8 mouse cellular contexts compared by ENCODE assay signal in genomic region chr17:46651292-46651691, GRCm38 (mm10). TPM values are rescaled to one million over a fixed set of nuclear protein-coding genes. Genes with fewer than 3 reads are reported as not detected.
DNase-seq lines count a peak whose midpoint lies in the region; ATAC-seq and TF ChIP-seq lines count a peak whose summit lies in the region.

No protein-coding gene starts in this region.

- H3K27me3 ChIP-seq in cerebellum, adult 2 months (ENCODE audit: control insufficient read depth, insufficient read depth, low read length) = no peaks in the 10 kb centered on the region
- H3K27me3 ChIP-seq in testis, adult 2 months (ENCODE audit: control insufficient read depth, insufficient read depth, low read length) = no peaks in the 10 kb centered on the region
- H3K27me3 ChIP-seq in limb, embryonic 15.5 days = no peaks in the 10 kb centered on the region
- no peaks in the 10 kb centered on the region for H3K27me3 ChIP-seq in stomach, postnatal 0 days (ENCODE audit: control insufficient read depth, insufficient read depth, low read length)

- no peaks in the 10 kb centered on the region for H3K36me3 ChIP-seq in testis, adult 2 months (ENCODE audit: control insufficient read depth, insufficient read depth, low read length)
- peaks cover 50% of the 10 kb centered on the region for H3K36me3 ChIP-seq in limb, embryonic 15.5 days
- peaks cover 15% of the 10 kb centered on the region for H3K36me3 ChIP-seq in stomach, postnatal 0 days (ENCODE audit: control insufficient read depth, insufficient read depth, low read length)

- ATAC-seq in limb, embryonic 15.5 days (ENCODE audit: insufficient number of reproducible peaks, low FRiP score, low TSS enrichment, low read depth) = no peak
- ATAC-seq in stomach, postnatal 0 days (ENCODE audit: low FRiP score, low TSS enrichment) = no peak

- no peak for TF ChIP-seq POLR2A in cerebellum, adult 2 months (IDR thresholded peaks at IDR 0.05; ENCODE audit: borderline replicate concordance, insufficient read depth, low read length)
- TF ChIP-seq POLR2A in testis, adult 2 months (IDR thresholded peaks at IDR 0.05; ENCODE audit: control insufficient read depth, low read depth, low read length) = no peak

- no peak overlapping the region for H3K27ac ChIP-seq in cerebellum, adult 2 months (ENCODE audit: insufficient read depth, low read length)
- H3K27ac ChIP-seq in testis, adult 2 months (ENCODE audit: control insufficient read depth, insufficient read depth, low read depth, low read length) = no peak overlapping the region; the same call in 1 of the 2 replicates
- peak overlapping the region; percentile 98 for H3K27ac ChIP-seq in limb, embryonic 15.5 days
- peak overlapping the region; percentile 96 for H3K27ac ChIP-seq in stomach, postnatal 0 days (replicated peaks)

- no peak for TF ChIP-seq CTCF in cerebellum, adult 2 months (IDR thresholded peaks at IDR 0.05; ENCODE audit: borderline replicate concordance, insufficient read depth, low read depth, low read length)
- no peak for TF ChIP-seq CTCF in testis, adult 2 months (IDR thresholded peaks at IDR 0.05; ENCODE audit: control insufficient read depth, insufficient read depth, insufficient replicate concordance, low read depth, low read length)
- no peak for TF ChIP-seq CTCF in stomach, postnatal 0 days (IDR thresholded peaks at IDR 0.05; ENCODE audit: low read depth)

- peaks cover 13% of the 10 kb centered on the region for H3K4me1 ChIP-seq in cerebellum, adult 2 months (ENCODE audit: control insufficient read depth, insufficient read depth, low read length)
- H3K4me1 ChIP-seq in testis, adult 2 months (ENCODE audit: control insufficient read depth, insufficient read depth, low read length) = peaks cover 20% of the 10 kb centered on the region
- H3K4me1 ChIP-seq in limb, embryonic 15.5 days = peaks cover 55% of the 10 kb centered on the region
- peaks cover 3% of the 10 kb centered on the region for H3K4me1 ChIP-seq in stomach, postnatal 0 days (replicated peaks; ENCODE audit: control insufficient read depth, insufficient read depth)

- H3K9me3 ChIP-seq in limb, embryonic 15.5 days = no peaks in the 10 kb centered on the region
- no peaks in the 10 kb centered on the region for H3K9me3 ChIP-seq in stomach, postnatal 0 days (ENCODE audit: control insufficient read depth, low read length)

- WGBS in cerebellum, adult 2 months = 46% methylated on average over 17 of the region's 17 CpGs
- WGBS in limb, embryonic 15.5 days = 70% methylated on average over 17 of the region's 17 CpGs
- WGBS in stomach, postnatal 0 days = 63% methylated on average over 17 of the region's 17 CpGs

- H3K9ac ChIP-seq in limb, embryonic 15.5 days = peak overlapping the region; percentile 92
- peak overlapping the region; percentile 86 for H3K9ac ChIP-seq in stomach, postnatal 0 days (ENCODE audit: low read length)

- no peak for DNase-seq in cerebellum, adult 2 months
- no peak for DNase-seq in cerebellum, adult 9-11 months
- no peak for DNase-seq in testis, postnatal 14 days (ENCODE audit: low spot score)
- DNase-seq in stomach, postnatal 0 days (ENCODE audit: low spot score) = no peak
- no peak for DNase-seq in thymus, postnatal 0 days (ENCODE audit: low spot score)
- no peak for DNase-seq in thymus, postnatal 10 days (ENCODE audit: low spot score in 2 of 2)

- peak overlapping the region; percentile 54 for H3K4me3 ChIP-seq in cerebellum, adult 2 months (replicated peaks; ENCODE audit: insufficient read depth, low read depth, low read length)
- H3K4me3 ChIP-seq in testis, adult 2 months (ENCODE audit: control insufficient read depth, low read depth, low read length) = peak overlapping the region; percentile 82
- peak overlapping the region; percentile 75 for H3K4me3 ChIP-seq in limb, embryonic 15.5 days
- peak overlapping the region; percentile 75 for H3K4me3 ChIP-seq in stomach, postnatal 0 days (ENCODE audit: low read depth, low read length)

- TF ChIP-seq EP300 in stomach, postnatal 0 days (optimal IDR thresholded peaks at IDR 0.05) = no peak

- peak overlapping the region; percentile 58 for H3K4me2 ChIP-seq in limb, embryonic 15.5 days
- peak overlapping the region; percentile 85 for H3K4me2 ChIP-seq in stomach, postnatal 0 days (replicated peaks; ENCODE audit: low read depth)

RNA-seq across cellular contexts. Expression of gene Cul7, which starts 1.2 kb away (rescaled TPM):
- 43.3 and 44.5 TPM in 2 replicates for polyA plus RNA-seq in cerebellum, adult 2 months (2012; rRNA removed)
- 6.7 and 7.6 TPM in 2 replicates for polyA plus RNA-seq in testis, adult 2 months (2012; rRNA removed)
- 53.4 and 63.3 TPM in 2 replicates for polyA plus RNA-seq in limb, embryonic 15.5 days (2015; fragmentation: Nextera tagmentation; extraction: Ambion mirVana)
- polyA plus RNA-seq in stomach, postnatal 0 days (2015; fragmentation: Nextera tagmentation; extraction: Ambion mirVana) = 12.9 and 14.0 TPM in 2 replicates
- 14.0 and 16.0 TPM in 2 replicates for polyA plus RNA-seq in thymus, postnatal 0 days (2015; fragmentation: Nextera tagmentation; extraction: Ambion mirVana)

RNA-seq across cellular contexts. Expression of gene Mrpl2, which starts 5.3 kb away (rescaled TPM):
- 67.5 and 68.2 TPM in 2 replicates for polyA plus RNA-seq in cerebellum, adult 2 months (2012; rRNA removed)
- 25.5 and 33.7 TPM in 2 replicates for polyA plus RNA-seq in testis, adult 2 months (2012; rRNA removed)
- 88.4 and 91.3 TPM in 2 replicates for polyA plus RNA-seq in limb, embryonic 15.5 days (2015; fragmentation: Nextera tagmentation; extraction: Ambion mirVana)
- polyA plus RNA-seq in stomach, postnatal 0 days (2015; fragmentation: Nextera tagmentation; extraction: Ambion mirVana) = 96.4 and 98.8 TPM in 2 replicates
- 110 and 113 TPM in 2 replicates for polyA plus RNA-seq in thymus, postnatal 0 days (2015; fragmentation: Nextera tagmentation; extraction: Ambion mirVana)

RNA-seq across cellular contexts. Expression of gene Klc4, which starts 5.5 kb away (rescaled TPM):
- 28.1 and 29.8 TPM in 2 replicates for polyA plus RNA-seq in cerebellum, adult 2 months (2012; rRNA removed)
- polyA plus RNA-seq in testis, adult 2 months (2012; rRNA removed) = 20.7 and 22.7 TPM in 2 replicates
- 20.5 and 22.3 TPM in 2 replicates for polyA plus RNA-seq in limb, embryonic 15.5 days (2015; fragmentation: Nextera tagmentation; extraction: Ambion mirVana)
- 34.5 and 34.8 TPM in 2 replicates for polyA plus RNA-seq in stomach, postnatal 0 days (2015; fragmentation: Nextera tagmentation; extraction: Ambion mirVana)
- polyA plus RNA-seq in thymus, postnatal 0 days (2015; fragmentation: Nextera tagmentation; extraction: Ambion mirVana) = 17.7 and 18.4 TPM in 2 replicates

RNA-seq across cellular contexts. Expression of gene Ptk7, which starts 22.0 kb away (rescaled TPM):
- polyA plus RNA-seq in cerebellum, adult 2 months (2012; rRNA removed) = 5.5 and 5.9 TPM in 2 replicates
- 3.1 and 3.2 TPM in 2 replicates for polyA plus RNA-seq in testis, adult 2 months (2012; rRNA removed)
- polyA plus RNA-seq in limb, embryonic 15.5 days (2015; fragmentation: Nextera tagmentation; extraction: Ambion mirVana) = 122 and 123 TPM in 2 replicates
- 29.4 and 32.1 TPM in 2 replicates for polyA plus RNA-seq in stomach, postnatal 0 days (2015; fragmentation: Nextera tagmentation; extraction: Ambion mirVana)
- 24.7 and 25.1 TPM in 2 replicates for polyA plus RNA-seq in thymus, postnatal 0 days (2015; fragmentation: Nextera tagmentation; extraction: Ambion mirVana)

RNA-seq across cellular contexts. Expression of gene Rrp36, which starts 22.9 kb away (rescaled TPM):
- polyA plus RNA-seq in cerebellum, adult 2 months (2012; rRNA removed) = 32.3 and 33.0 TPM in 2 replicates
- polyA plus RNA-seq in testis, adult 2 months (2012; rRNA removed) = 11.2 and 12.5 TPM in 2 replicates
- 64.6 and 66.9 TPM in 2 replicates for polyA plus RNA-seq in limb, embryonic 15.5 days (2015; fragmentation: Nextera tagmentation; extraction: Ambion mirVana)
- 37.2 and 38.1 TPM in 2 replicates for polyA plus RNA-seq in stomach, postnatal 0 days (2015; fragmentation: Nextera tagmentation; extraction: Ambion mirVana)
- polyA plus RNA-seq in thymus, postnatal 0 days (2015; fragmentation: Nextera tagmentation; extraction: Ambion mirVana) = 53.2 and 68.6 TPM in 2 replicates

Comparison
In these comparisons a context has a peak if more than half of its experiments do, and no peak if none do; other contexts are left out.
1. H3K27ac ChIP-seq: peak in limb, embryonic 15.5 days (single experiment) and stomach, postnatal 0 days (single experiment); none in cerebellum, adult 2 months (single experiment) and testis, adult 2 months (single experiment).
2. Peak in every context shown above with its lines, with median percentiles within 50 percentile points of each other: H3K4me3 ChIP-seq.